Mouse (Mus musculus) gastrocnemius, postnatal 10 days (tissue): ENCODE results near the gene Clec14a. TPM values are rescaled to one million over a fixed set of nuclear protein-coding genes. Genes with fewer than 3 reads are reported as not detected.
"Not testable (repeated sequence)": the region's sequence is repeated elsewhere in the genome, so short reads cannot be mapped to it uniquely, and the experiment has no call there.

Source experiments
- DNase-seq: peaks from one replicate; pipeline ENCODE4 v3.0.0; 2021; ENCODE audit warnings: mixed read lengths
- long read RNA-seq, 2 experiments: library from polyadenylated mRNA; stranded (forward); transcript quantifications; one replicate each; pipeline ENCODE4 v2.0.0; 2021
- total RNA-seq, 2 experiments: library from RNA; stranded (reverse); gene quantifications; 2 replicates each; pipeline ENCODE4 v1.2.3; 2021

The Clec14a gene
- 10 to 100 TPM; 14.1 to 16.9 TPM for total RNA-seq
- long read RNA-seq, experiment 1, full-length matches to known transcripts: 51 of 51 reads
- long read RNA-seq, experiment 1, partial matches to known transcripts: 0 of 51 reads
- long read RNA-seq, experiment 1, other reads (novel, unspliced or antisense): 0 of 51 reads
- long read RNA-seq, experiment 2, full-length matches to known transcripts: 41 of 41 reads
- long read RNA-seq, experiment 2, partial matches to known transcripts: 0 of 41 reads
- long read RNA-seq, experiment 2, other reads (novel, unspliced or antisense): 0 of 41 reads

GRCm38 (mm10) chr12:58268563-58269501 lies at the start of gene Clec14a:
TSS of gene Clec14a (minus strand) at chr12:58269290.
- DNase-seq: peak; percentile 35

- DNase-seq: no peak
Measured at GRCm38 (mm10) chr12:58307835-58308234, 38.7 kb upstream of the Clec14a start.

GRCm38 (mm10) chr12:58306402-58306801 lies 37.3 kb upstream of the Clec14a start:
- DNase-seq: not testable (repeated sequence)

- no peak for DNase-seq
Measured at GRCm38 (mm10) chr12:58305567-58305966, 36.5 kb upstream of the Clec14a start.

- no peak for DNase-seq
Measured at GRCm38 (mm10) chr12:58296980-58297379, 27.9 kb upstream of the Clec14a start.

GRCm38 (mm10) chr12:58285912-58286311 lies 16.8 kb upstream of the Clec14a start:
- no peak for DNase-seq

GRCm38 (mm10) chr12:58270520-58270919 lies 1.4 kb upstream of the Clec14a start:
- no peak for DNase-seq

- DNase-seq: no peak
Measured at GRCm38 (mm10) chr12:58269505-58269904, 415 bp upstream of the Clec14a start.

GRCm38 (mm10) chr12:58268186-58268562 lies 916 bp downstream of the Clec14a start:
- DNase-seq: peak; percentile 28

- DNase-seq: no peak
Measured at GRCm38 (mm10) chr12:58267779-58268178, 1.3 kb downstream of the Clec14a start.

GRCm38 (mm10) chr12:58251901-58252300 lies 17.2 kb downstream of the Clec14a start:
- no peak for DNase-seq

GRCm38 (mm10) chr12:58232489-58232888 lies 36.6 kb downstream of the Clec14a start:
- DNase-seq: no peak

- DNase-seq: no peak
Measured at GRCm38 (mm10) chr12:58225644-58226043, 43.4 kb downstream of the Clec14a start.

- DNase-seq: no peak
Measured at GRCm38 (mm10) chr12:58219078-58219477, 50.0 kb downstream of the Clec14a start.

- DNase-seq: no peak
Measured at GRCm38 (mm10) chr12:58216218-58216617, 52.9 kb downstream of the Clec14a start.

Other genes with a start within 250 kb of the Clec14a start
- gene Sstr1, start 57.5 kb downstream of the Clec14a start, total RNA-seq: under 1 TPM; 0.26 to 0.63 TPM